Mouse (Mus musculus): ENCODE results near the gene Crx.

DNA sequence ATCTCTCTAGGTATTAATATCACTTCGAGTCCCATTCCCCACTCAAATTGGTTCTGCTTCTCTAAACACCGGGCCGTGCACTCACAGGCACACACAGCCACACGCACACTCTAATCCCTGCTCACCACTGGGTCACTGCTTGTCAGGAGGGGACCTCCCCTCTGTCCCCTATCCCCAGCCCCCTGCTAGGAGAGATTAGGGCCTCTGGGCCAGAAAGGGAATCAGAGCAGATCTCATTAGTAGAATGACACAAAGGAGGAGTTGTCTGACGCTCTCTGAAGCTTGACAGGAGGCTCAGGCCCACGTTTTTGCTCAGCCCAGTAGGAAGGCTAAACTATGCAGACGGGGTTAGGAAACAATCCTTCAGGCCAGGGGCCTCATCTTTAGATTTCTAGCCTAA is 1.6 kb upstream of the Crx start:
- TF ChIP-seq GATA1 (IDR thresholded peaks at IDR 0.05; ENCODE audit: borderline replicate concordance, low read length), result no peak
- TF ChIP-seq FLI1 (IDR thresholded peaks at IDR 0.05; ENCODE audit: low read length), result no peak
